Mouse (Mus musculus) cortical plate, adult 2 months (tissue): ENCODE data around the gene Naif1. TPM values are rescaled to one million over a fixed set of nuclear protein-coding genes. Genes with fewer than 3 reads are reported as not detected.

Experiments
- H3K27ac ChIP-seq: fragments of 200-500 bp; 2 replicates; pipeline ENCODE4 v1.5.1; 2012; ENCODE audit warnings: low read length, control low read depth, inconsistent platforms; ENCODE audit not compliant: insufficient read depth
- H3K4me1 ChIP-seq: fragments of 200-500 bp; 2 replicates; pipeline ENCODE4 v1.6.1; 2011; ENCODE audit warnings: low read length; ENCODE audit not compliant: control insufficient read depth, insufficient read depth
- H3K4me3 ChIP-seq: fragments of 200-500 bp; 2 replicates; pipeline ENCODE4 v1.5.1; 2011; ENCODE audit warnings: mild to moderate bottlenecking, low read length, control low read depth; ENCODE audit not compliant: insufficient read depth
- CTCF ChIP-seq: fragments of 200-500 bp; IDR thresholded peaks from 2 replicates; pipeline ENCODE4 v1.5.1; 2011; ENCODE audit warnings: mild to moderate bottlenecking, control low read depth, low read length; ENCODE audit not compliant: insufficient read depth; ENCODE audit errors: extremely low read depth
- POLR2A ChIP-seq: fragments of 200-500 bp; IDR thresholded peaks from 2 replicates; pipeline ENCODE4 v1.6.1; 2011; ENCODE audit warnings: mild to moderate bottlenecking, low read length, control low read depth; ENCODE audit not compliant: insufficient read depth; ENCODE audit errors: extremely low read depth
- polyA plus RNA-seq: library from polyadenylated mRNA; depleted of rRNA; stranded (reverse); fragments of >200 nt; gene quantifications from 2 replicates; pipeline ENCODE4 v1.2.3, GENCODE M21; 2012

Naif1 gene
- polyA plus RNA-seq, 1 experiment: 3.4 TPM

DNA sequence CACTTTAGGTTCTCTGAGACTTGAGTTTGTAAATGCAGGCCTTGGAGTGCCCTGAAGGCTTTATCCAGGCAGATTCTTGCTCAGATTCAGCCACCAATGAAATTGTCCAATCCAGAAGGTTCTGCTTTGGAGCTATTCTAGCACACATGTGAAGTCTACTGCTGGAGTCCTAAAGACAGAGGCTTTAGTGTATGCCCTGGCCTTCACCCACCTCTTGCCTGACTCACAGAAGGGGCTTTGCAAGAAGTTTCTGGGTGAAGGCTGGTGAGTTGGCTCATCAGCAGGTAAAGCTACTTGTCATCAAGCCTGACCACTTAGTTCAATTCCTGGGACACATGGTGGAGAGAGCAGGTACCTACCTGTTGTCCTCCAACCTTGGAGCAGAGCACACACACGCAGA lies 24.1 kb upstream of the Naif1 start:
- peaks cover 18% of the 10 kb centered on the region for H3K4me1 ChIP-seq
- no peak overlapping the region for H3K4me3 ChIP-seq
- H3K27ac ChIP-seq: no peak overlapping the region
- TF ChIP-seq POLR2A (no peak), CTCF (no peak)

GRCm38 (mm10) chr2:32427720-32428119 lies 22.5 kb upstream of the Naif1 start:
- peak overlapping the region; percentile 52; the same call in 1 of the 2 replicates for H3K4me3 ChIP-seq
- peaks cover 19% of the 10 kb centered on the region for H3K4me1 ChIP-seq
- TF ChIP-seq CTCF (no peak), POLR2A (no peak)
- no peak overlapping the region for H3K27ac ChIP-seq

DNA sequence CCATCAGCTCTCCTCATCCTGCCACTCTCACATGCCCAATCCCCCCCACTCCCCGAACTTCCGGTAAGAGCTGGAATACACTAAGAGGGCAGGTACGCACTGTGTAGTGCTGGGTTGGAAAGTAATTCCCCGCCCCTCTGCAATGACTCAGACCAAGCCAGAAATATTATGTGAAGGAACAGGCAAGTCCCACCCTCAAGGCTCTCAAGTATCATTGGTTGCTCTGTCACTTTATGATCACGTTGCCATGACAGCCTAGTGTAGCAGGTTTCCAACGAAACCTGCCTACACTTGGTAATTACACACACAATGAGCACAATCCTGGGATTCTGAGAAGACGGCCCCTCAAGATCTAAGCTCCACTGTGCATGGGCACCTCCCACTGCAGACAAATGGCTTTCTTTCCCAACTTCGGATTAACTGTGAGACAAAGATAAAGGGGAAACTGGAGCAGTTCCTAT lies 22.0 kb upstream of the Naif1 start:
- H3K4me1 ChIP-seq: peaks cover 19% of the 10 kb centered on the region
- TF ChIP-seq CTCF: no peak
- TF ChIP-seq POLR2A: 0 out of 2 replicates have a peak, but pooled peaks have one; percentile 51
- H3K4me3 ChIP-seq: peak overlapping the region; percentile 52
- H3K27ac ChIP-seq: no peak overlapping the region

DNA sequence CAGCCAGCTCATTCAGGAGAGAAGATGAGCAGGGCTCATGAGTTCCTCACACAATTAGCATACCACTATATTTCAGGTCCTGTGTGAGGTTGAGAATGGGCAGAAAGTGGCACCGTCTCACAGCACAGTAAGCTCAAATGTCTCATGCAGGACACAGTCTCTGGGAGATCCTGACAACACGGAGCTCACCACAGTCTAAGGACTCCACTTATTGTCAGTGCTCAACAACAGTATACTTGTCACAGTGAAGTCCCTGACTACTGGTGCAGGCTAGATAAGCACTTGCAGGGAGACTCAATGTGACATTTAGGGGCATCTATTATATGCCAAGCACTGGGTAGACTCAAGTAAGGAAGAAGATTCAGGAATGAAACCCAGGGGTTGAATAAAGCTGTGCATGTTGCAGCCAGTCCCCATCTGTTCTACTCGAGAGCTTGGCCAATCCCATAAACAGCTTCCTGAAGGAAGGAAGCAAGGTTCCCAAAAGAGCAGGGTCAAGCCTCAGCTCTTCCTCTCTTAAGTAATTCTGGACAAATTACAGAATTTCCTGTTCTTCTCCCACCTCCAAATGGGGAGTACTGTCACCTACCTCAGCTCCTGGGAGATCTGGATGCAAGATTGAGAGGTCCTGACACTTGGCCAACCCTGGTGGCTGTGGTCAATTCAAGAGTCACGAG lies 20.9 kb upstream of the Naif1 start:
- Histone ChIP-seq H3K27ac (no peak overlapping the region), H3K4me3 (peak overlapping the region; percentile 52), H3K4me1 (peaks cover 19% of the 10 kb centered on the region)
- no peak for TF ChIP-seq POLR2A

GRCm38 (mm10) chr2:32430701-32431676 lies 19.3 kb upstream of the Naif1 start:
- TF ChIP-seq POLR2A (peak; percentile 91), CTCF (no peak)
- peak overlapping the region; percentile 52 for H3K4me3 ChIP-seq
- peaks cover 19% of the 10 kb centered on the region for H3K4me1 ChIP-seq
- peak overlapping the region; percentile 45 for H3K27ac ChIP-seq

DNA sequence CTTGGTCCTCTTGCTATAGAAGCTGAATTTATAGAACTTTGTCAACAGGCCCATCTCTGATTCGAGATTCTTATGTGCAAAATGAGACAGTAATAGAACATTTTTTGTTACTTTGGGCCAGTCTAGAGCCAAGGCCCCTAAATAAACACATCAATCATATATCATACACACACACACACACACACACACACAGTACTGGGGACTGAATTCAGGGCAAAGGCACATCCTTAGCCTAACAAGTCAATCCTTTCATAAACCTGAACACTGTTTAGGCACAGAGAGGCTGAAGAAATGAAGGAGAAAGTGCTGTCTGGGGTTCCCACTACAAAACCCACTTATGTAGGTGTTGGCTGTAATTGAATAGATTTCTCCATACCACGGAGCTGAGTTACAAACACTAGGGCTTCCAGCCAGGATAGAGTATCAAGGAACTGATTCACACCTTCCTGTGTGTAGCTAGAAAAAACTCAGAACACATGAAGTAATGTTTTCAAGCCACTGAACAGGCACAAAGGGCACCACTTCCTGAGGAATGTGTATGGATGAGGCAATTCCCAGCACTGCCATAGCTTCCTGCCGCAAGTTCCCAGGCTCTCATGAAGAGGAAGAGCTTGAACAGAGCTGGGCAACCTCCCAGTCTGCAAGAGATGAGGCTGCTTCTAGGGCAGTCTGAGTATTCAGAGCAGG lies 13.4 kb upstream of the Naif1 start:
- H3K27ac ChIP-seq: no peak overlapping the region
- H3K4me3 ChIP-seq: no peak overlapping the region
- H3K4me1 ChIP-seq: peaks cover 5% of the 10 kb centered on the region; the same call in 1 of the 2 replicates
- TF ChIP-seq POLR2A: no peak
- TF ChIP-seq CTCF: no peak

DNA sequence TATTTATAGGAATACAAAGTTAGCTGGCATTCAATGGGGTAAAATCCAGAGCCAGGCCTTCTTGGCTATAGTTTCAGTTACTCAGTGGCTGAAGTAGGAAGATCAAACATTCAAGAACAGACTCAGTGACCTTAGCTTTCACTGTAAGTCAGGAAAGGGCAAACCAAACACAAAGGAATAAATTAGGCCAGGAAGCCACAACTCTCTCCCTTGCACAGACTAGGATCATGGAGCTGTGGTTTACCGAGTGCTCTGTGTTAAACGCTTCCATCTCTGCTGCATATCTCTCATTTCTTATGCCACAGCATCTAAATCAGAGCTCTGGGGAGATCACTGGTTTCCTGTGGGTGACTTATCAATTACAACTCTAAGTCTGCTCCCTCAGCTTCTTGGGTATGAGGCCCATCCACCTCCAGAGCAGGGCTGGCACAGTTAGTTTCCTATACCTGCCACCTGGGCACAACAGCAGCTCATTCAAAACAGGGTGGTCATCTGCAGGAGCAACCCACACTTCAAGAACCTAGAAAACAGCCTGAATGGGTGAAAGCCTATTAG lies 12.6 kb upstream of the Naif1 start:
- Histone ChIP-seq H3K4me1 (peaks cover 5% of the 10 kb centered on the region; the same call in 1 of the 2 replicates), H3K4me3 (no peak overlapping the region), H3K27ac (no peak overlapping the region)
- no peak for TF ChIP-seq POLR2A
- no peak for TF ChIP-seq CTCF

DNA sequence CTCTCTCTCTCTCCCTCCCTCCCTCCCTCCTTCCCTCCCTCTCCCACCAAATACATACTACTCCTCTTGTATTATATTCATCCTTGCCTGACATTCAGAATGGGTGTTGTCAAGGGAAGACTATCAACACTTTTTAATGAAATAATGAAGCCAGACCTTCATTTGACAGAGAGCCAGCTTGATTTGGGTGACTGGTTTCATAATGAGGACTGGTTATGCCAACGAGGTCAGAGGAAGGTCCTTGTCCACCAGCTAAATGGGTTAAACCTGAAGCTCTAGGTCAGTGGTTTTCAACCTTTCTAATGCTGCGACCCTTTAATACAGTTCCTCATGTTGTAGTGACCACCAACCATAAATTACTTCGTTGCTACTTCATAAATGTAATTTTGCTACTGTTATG lies 11.5 kb upstream of the Naif1 start:
- peaks cover 5% of the 10 kb centered on the region; the same call in 1 of the 2 replicates for H3K4me1 ChIP-seq

GRCm38 (mm10) chr2:32439177-32439576 lies 11.1 kb upstream of the Naif1 start:
- TF ChIP-seq POLR2A (no peak), CTCF (no peak)

More for the DNA sequence above, 11.5 kb upstream of the Naif1 start:
- Histone ChIP-seq H3K27ac (no peak overlapping the region), H3K4me3 (no peak overlapping the region)
- TF ChIP-seq CTCF: no peak
- no peak for TF ChIP-seq POLR2A

More at GRCm38 (mm10) chr2:32439177-32439576, 11.1 kb upstream of the Naif1 start:
- Histone ChIP-seq H3K4me1 (peaks cover 5% of the 10 kb centered on the region; the same call in 1 of the 2 replicates), H3K4me3 (no peak overlapping the region), H3K27ac (no peak overlapping the region)
